Mouse (Mus musculus) thymus, adult 2 months (tissue): ENCODE results near the gene Btf3l4.

Source experiments
- CTCF ChIP-seq: fragments of 200-500 bp; IDR thresholded peaks from 2 replicates; pipeline ENCODE4 v1.5.1; 2012; ENCODE audit warnings: mild to moderate bottlenecking, control low read depth, low read length, moderate library complexity, borderline replicate concordance; ENCODE audit not compliant: control insufficient read depth, poor library complexity, insufficient read depth; ENCODE audit errors: extremely low read depth
- POLR2A ChIP-seq: fragments of 200-500 bp; IDR thresholded peaks from 2 replicates; pipeline ENCODE4 v1.6.1; 2012; ENCODE audit warnings: mild to moderate bottlenecking, low read length, control low read depth, moderate library complexity; ENCODE audit not compliant: control insufficient read depth, poor library complexity, insufficient read depth; ENCODE audit errors: extremely low read depth

- no peak for TF ChIP-seq CTCF
- TF ChIP-seq POLR2A: no peak
These were observed 2.1 kb upstream of the Btf3l4 start for GRCm38 (mm10) chr4:108835496-108835895.
